Mouse (Mus musculus): ENCODE data around the gene Actr10. TPM values are rescaled to one million over a fixed set of nuclear protein-coding genes. Genes with fewer than 3 reads are reported as not detected.

Actr10 gene
- polyA plus RNA-seq, 1 experiment from 2014 or later: 190 TPM

DNA sequence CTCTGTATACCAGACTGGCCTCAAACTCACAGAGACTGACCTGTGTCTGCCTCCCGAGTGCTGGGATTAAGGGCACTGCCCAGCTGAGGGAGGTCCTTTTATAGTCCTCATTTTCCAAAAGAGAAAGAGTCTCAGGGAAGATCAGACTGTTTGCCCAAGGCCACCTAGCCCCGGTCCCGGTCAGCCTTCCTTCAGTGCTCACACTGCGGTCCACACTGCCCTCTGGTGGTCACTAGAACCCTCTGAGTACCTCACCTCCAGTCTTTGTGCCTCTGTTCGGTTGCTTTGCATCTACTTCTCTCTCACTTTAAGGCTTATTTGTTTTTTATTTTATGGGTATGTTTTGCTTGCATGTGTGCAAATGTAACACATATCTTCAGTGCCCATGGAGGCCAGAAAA is 26.6 kb upstream of the Actr10 start:
- no peak overlapping the region for H3K4me2 ChIP-seq
- H3K9ac ChIP-seq (replicated peaks): no peak overlapping the region
- no peak overlapping the region for H3K27ac ChIP-seq (replicated peaks)
- no peaks in the 10 kb centered on the region for H3K9me3 ChIP-seq (replicated peaks)
- H3K27me3 ChIP-seq (replicated peaks): no peaks in the 10 kb centered on the region
- 10% methylated on average over 5 of the region's 5 CpGs for WGBS
- no peak overlapping the region for H3K4me3 ChIP-seq (replicated peaks)
- peak; percentile 86 for ATAC-seq (ENCODE audit: low FRiP score)
- peaks cover 13% of the 10 kb centered on the region for H3K4me1 ChIP-seq
- no peaks in the 10 kb centered on the region for H3K36me3 ChIP-seq

DNA sequence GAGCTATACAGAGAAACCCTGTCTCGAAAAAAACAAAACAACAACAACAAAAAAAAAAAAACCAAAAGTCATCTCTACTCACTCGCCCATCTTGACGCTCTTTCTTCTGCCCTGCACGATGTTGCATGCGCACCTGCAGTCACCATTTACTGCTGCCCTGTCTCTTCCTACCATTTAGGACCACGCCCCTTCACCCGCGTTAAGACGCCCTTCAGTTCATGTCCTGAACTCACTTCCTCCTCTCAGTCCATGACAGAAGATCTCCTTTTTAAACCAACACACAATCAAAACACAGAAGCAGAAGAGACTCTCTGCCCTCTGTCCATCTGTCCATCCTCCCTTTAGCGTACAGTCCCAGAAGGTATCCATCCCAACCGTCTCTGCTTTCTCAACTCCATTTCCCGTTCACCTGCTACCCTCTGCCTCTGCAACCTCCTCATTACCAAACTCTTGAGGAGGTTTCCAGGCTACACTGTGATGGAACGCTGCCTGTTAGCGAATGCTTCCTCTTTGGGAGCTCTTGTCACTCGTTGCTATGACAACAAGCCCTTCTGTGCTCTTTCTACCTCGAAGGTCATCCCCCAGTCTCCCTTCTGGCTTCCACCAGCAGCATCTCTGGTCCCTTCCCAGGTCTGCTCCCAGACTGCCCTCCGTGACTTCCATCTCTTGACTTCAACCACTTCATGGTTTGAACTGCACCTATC is 25.8 kb upstream of the Actr10 start:
- Histone ChIP-seq H3K9me3 (replicated peaks) (no peaks in the 10 kb centered on the region), H3K36me3 (no peaks in the 10 kb centered on the region), H3K4me2 (no peak overlapping the region), H3K4me1 (peaks cover 13% of the 10 kb centered on the region), H3K4me3 (replicated peaks) (no peak overlapping the region), H3K27ac (replicated peaks) (no peak overlapping the region), H3K27me3 (replicated peaks) (no peaks in the 10 kb centered on the region), H3K9ac (replicated peaks) (0 out of 2 replicates have a peak overlapping the region, but pooled peaks have one; percentile 11)
- ATAC-seq (ENCODE audit: low FRiP score): no peak
- WGBS: 62% methylated on average over 17 of the region's 17 CpGs

DNA sequence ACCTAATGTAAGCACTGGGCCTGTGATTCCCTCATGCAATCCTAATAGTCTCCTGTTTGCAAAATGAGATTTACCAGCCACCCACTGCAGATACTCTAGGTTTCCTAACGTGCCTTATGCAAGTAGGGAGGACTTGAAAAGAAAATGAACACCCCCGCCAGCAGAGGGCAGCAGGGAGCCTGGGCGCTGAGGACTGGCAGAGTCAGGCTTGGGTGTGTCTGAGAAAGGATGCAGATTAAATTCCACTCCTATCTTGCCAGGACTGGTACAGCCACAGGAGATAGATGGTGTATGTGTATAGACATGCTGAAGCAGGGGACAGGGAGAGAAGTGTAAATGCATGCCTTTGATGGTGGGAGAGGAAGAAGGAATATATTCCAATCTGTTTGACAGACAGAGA is 24.2 kb upstream of the Actr10 start:
- no peak for ATAC-seq (ENCODE audit: low FRiP score)
- 56% methylated on average over 3 of the region's 3 CpGs for WGBS
- Histone ChIP-seq H3K36me3 (no peaks in the 10 kb centered on the region), H3K27me3 (replicated peaks) (no peaks in the 10 kb centered on the region), H3K4me3 (replicated peaks) (no peak overlapping the region), H3K9ac (replicated peaks) (no peak overlapping the region), H3K9me3 (replicated peaks) (no peaks in the 10 kb centered on the region), H3K4me1 (peaks cover 13% of the 10 kb centered on the region), H3K27ac (replicated peaks) (no peak overlapping the region), H3K4me2 (no peak overlapping the region)

DNA sequence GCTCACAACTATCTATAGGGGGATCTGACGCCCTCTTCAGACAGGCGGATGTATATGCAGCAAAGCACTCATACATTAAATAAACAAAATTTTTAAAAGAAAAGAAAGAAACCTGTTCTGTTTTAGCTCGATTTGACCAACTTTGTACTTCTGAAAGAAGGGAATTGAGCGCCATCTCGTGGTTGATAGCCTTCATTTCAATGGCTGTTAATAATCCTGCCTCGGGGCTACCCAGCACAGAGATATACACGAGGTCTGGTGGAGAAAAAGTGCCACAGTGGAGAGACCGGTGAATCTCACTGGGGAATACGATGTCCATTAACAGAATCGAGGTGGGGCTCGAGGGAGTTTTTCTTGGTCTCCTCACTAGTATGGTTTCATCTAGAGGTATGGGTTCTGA is 23.3 kb upstream of the Actr10 start:
- H3K27ac ChIP-seq (replicated peaks): no peak overlapping the region
- no peak overlapping the region for H3K4me3 ChIP-seq (replicated peaks)
- no peaks in the 10 kb centered on the region for H3K27me3 ChIP-seq (replicated peaks)
- no peaks in the 10 kb centered on the region for H3K36me3 ChIP-seq
- peaks cover 13% of the 10 kb centered on the region for H3K4me1 ChIP-seq
- WGBS: 53% methylated on average over 11 of the region's 11 CpGs
- no peak overlapping the region for H3K9ac ChIP-seq (replicated peaks)
- H3K4me2 ChIP-seq: no peak overlapping the region
- no peak for ATAC-seq (ENCODE audit: low FRiP score)
- no peaks in the 10 kb centered on the region for H3K9me3 ChIP-seq (replicated peaks)

DNA sequence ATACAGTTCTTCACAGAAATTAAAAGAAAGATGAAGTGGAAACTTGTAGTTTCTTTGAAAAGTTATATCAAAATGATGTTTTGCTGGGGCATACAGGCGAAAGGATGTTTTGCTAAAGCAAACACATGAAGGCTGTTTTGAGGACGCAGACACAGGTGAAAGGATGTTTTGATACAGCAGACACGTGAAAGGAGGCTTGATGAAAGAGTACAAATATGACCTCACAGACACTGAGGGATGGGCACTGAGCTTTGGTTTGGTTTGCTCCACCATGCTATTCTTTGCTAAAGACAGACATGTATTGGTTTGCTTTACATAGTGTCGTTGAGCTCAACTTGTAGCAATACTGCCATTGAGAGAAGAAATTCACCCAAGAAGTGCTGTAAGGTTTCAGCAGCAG is 7.9 kb upstream of the Actr10 start:
- H3K4me3 ChIP-seq (replicated peaks): no peak overlapping the region
- H3K4me1 ChIP-seq: no peaks in the 10 kb centered on the region
- no peak for ATAC-seq (ENCODE audit: low FRiP score)
- H3K9me3 ChIP-seq (replicated peaks): no peaks in the 10 kb centered on the region
- H3K36me3 ChIP-seq: no peaks in the 10 kb centered on the region
- H3K27me3 ChIP-seq (replicated peaks): no peaks in the 10 kb centered on the region
- 88% methylated on average over 4 of the region's 4 CpGs for WGBS
- H3K9ac ChIP-seq (replicated peaks): no peak overlapping the region
- no peak overlapping the region for H3K27ac ChIP-seq (replicated peaks)
- H3K4me2 ChIP-seq: no peak overlapping the region

DNA sequence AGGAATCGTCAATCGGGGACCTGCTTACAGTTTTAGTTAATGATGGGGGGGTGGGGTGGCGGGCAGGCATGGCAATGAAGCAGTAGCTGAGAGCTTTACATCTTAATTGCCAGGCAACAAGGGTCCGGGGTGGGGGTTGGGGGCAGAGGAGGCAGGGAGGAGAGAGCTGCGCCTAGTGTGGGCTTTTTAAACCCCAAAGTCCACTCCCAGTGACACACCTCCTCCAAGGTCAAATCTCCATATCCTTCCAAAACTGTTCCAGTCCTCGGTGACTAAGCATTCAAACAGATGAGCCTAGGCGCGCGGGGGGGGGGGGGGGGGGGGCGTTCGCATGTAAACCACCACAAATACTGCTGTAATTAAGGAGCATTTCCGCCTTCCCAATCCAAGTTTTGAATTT is 507 bp upstream of the Actr10 start:
- peak overlapping the region; percentile 63 for H3K4me2 ChIP-seq
- peaks cover 13% of the 10 kb centered on the region for H3K4me1 ChIP-seq
- H3K36me3 ChIP-seq: no peaks in the 10 kb centered on the region
- peak overlapping the region; percentile 65 for H3K4me3 ChIP-seq (replicated peaks)
- peak; percentile 48 for ATAC-seq (ENCODE audit: low FRiP score)
- 13% methylated on average over 8 of the region's 12 CpGs for WGBS
- no peaks in the 10 kb centered on the region for H3K27me3 ChIP-seq (replicated peaks)
- H3K9me3 ChIP-seq (replicated peaks): no peaks in the 10 kb centered on the region
- peak overlapping the region; percentile 83 for H3K27ac ChIP-seq (replicated peaks)
- H3K9ac ChIP-seq (replicated peaks): peak overlapping the region; percentile 53

- Histone ChIP-seq H3K36me3 (peaks cover 23% of the 10 kb centered on the region), H3K4me3 (replicated peaks) (no peak overlapping the region), H3K9me3 (replicated peaks) (no peaks in the 10 kb centered on the region), H3K27me3 (replicated peaks) (no peaks in the 10 kb centered on the region), H3K27ac (replicated peaks) (no peak overlapping the region), H3K4me2 (no peak overlapping the region), H3K9ac (replicated peaks) (no peak overlapping the region), H3K4me1 (peaks cover 13% of the 10 kb centered on the region)
- no peak for ATAC-seq (ENCODE audit: low FRiP score)
- 95% methylated on average over 7 of the region's 7 CpGs for WGBS
Measured at GRCm38 (mm10) chr12:70940806-70941205, 3.1 kb downstream of the Actr10 start.

- Histone ChIP-seq H3K9me3 (replicated peaks) (no peaks in the 10 kb centered on the region), H3K4me2 (no peak overlapping the region), H3K36me3 (peaks cover 41% of the 10 kb centered on the region), H3K4me3 (replicated peaks) (no peak overlapping the region), H3K9ac (replicated peaks) (no peak overlapping the region), H3K27me3 (replicated peaks) (no peaks in the 10 kb centered on the region), H3K4me1 (peaks cover 6% of the 10 kb centered on the region), H3K27ac (replicated peaks) (no peak overlapping the region)
- ATAC-seq (ENCODE audit: low FRiP score): no peak
- 97% methylated on average over 5 of the region's 5 CpGs for WGBS
Measured at GRCm38 (mm10) chr12:70944181-70944580, 6.5 kb downstream of the Actr10 start.

DNA sequence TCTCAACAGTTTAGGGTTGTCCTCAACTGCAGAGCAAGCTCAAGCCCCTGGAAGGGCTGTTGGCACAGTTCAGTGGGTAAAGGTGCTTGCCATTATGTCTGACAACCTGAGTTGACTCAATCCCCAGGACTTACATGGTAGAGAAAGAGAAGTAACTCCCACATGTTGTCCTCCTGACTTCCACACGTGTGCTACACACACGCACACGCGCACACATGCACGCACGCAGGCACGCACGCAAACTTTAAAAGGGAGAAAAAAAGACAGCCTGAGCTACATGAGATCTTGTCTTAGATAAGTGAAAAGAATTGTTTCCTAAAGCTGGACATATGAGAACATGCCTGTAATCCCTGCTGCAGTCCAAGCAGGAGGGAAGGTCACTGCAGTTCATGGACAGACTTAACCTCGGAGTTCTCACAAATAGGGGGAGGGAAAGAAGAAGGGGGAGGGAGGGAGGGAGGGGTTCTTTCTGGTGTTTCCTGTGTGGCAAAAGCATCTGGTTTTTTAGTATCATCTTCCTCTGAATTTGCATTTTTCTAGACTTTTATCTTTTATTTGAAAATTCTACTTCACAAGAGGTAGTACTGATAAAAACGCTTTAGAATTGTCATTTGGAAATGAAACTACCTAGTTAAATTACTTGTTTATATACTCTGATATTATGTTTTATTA is 9.1 kb downstream of the Actr10 start:
- H3K4me2 ChIP-seq: no peak overlapping the region
- no peaks in the 10 kb centered on the region for H3K27me3 ChIP-seq (replicated peaks)
- 94% methylated on average over 10 of the region's 10 CpGs for WGBS
- no peaks in the 10 kb centered on the region for H3K9me3 ChIP-seq (replicated peaks)
- no peak overlapping the region for H3K9ac ChIP-seq (replicated peaks)
- H3K36me3 ChIP-seq: peaks cover 57% of the 10 kb centered on the region
- no peaks in the 10 kb centered on the region for H3K4me1 ChIP-seq
- ATAC-seq (ENCODE audit: low FRiP score): no peak
- no peak overlapping the region for H3K27ac ChIP-seq (replicated peaks)
- H3K4me3 ChIP-seq (replicated peaks): no peak overlapping the region

GRCm38 (mm10) chr12:70958640-70959039 is 21.0 kb downstream of the Actr10 start:
- no peaks in the 10 kb centered on the region for H3K9me3 ChIP-seq (replicated peaks)
- no peak overlapping the region for H3K4me2 ChIP-seq
- WGBS: 85% methylated on average over 4 of the region's 4 CpGs
- no peaks in the 10 kb centered on the region for H3K27me3 ChIP-seq (replicated peaks)
- H3K4me1 ChIP-seq: no peaks in the 10 kb centered on the region
- H3K27ac ChIP-seq (replicated peaks): no peak overlapping the region
- no peak overlapping the region for H3K9ac ChIP-seq (replicated peaks)
- H3K36me3 ChIP-seq: peaks cover 73% of the 10 kb centered on the region
- ATAC-seq (ENCODE audit: low FRiP score): no peak
- H3K4me3 ChIP-seq (replicated peaks): no peak overlapping the region

- Histone ChIP-seq H3K4me3 (replicated peaks) (peak overlapping the region; percentile 68), H3K27me3 (replicated peaks) (no peaks in the 10 kb centered on the region), H3K4me2 (peak overlapping the region; percentile 67), H3K9ac (replicated peaks) (peak overlapping the region; percentile 71), H3K36me3 (peaks cover 16% of the 10 kb centered on the region), H3K9me3 (replicated peaks) (no peaks in the 10 kb centered on the region), H3K4me1 (peaks cover 8% of the 10 kb centered on the region), H3K27ac (replicated peaks) (peak overlapping the region; percentile 92)
- WGBS: 51% methylated on average over 8 of the region's 8 CpGs
- ATAC-seq (ENCODE audit: low FRiP score): no peak
Measured at GRCm38 (mm10) chr12:70967581-70967980, 29.9 kb downstream of the Actr10 start.

DNA sequence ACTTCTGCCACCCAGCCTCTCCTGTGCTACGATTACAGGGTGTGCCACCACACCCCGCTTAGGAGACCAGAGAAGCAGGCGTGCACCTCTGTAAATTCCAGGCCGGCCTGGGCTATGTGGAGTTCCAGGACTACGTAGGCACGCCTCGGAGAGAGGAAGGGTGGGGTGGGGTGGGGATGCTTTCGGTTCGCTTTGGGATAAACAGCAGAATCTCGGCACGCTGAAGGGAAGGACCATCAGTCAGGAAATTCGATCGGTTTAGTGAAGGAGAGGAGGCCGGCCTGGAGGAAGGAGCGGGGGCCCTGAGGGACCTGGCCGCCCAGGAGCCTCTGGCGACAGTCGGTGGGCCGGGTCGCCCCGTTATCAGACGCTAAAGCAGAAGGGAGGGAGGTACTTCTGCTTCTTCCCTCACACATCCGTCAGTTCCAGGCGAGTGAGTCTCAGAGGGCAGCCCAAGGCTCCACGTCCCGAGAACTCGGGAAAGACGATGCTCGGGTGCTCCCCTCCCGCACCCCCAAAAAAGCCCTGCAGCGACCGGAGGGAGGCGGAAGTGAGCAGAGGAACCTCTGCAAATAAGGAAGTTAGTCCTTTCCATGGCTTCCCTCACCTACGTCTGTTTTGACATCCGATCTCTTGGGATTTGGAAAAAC is 30.6 kb downstream of the Actr10 start:
- peaks cover 12% of the 10 kb centered on the region for H3K36me3 ChIP-seq
- peak; percentile 89 for ATAC-seq (ENCODE audit: low FRiP score)
- 1% methylated on average over 35 of the region's 35 CpGs for WGBS
- H3K4me2 ChIP-seq: peak overlapping the region; percentile 67
- H3K9ac ChIP-seq (replicated peaks): peak overlapping the region; percentile 71
- peak overlapping the region; percentile 92 for H3K27ac ChIP-seq (replicated peaks)
- H3K4me1 ChIP-seq: peaks cover 8% of the 10 kb centered on the region
- no peaks in the 10 kb centered on the region for H3K9me3 ChIP-seq (replicated peaks)
- H3K27me3 ChIP-seq (replicated peaks): no peaks in the 10 kb centered on the region
- H3K4me3 ChIP-seq (replicated peaks): peak overlapping the region; percentile 68

Measured in neural tube, embryonic 15.5 days (tissue).